Mouse (Mus musculus) kidney, postnatal 10 days (tissue): ENCODE measurements at regions not wholly inside any gene's neighbourhood (a gene's known extent, or its start where the extent isn't known, plus 50 kb on each side); places are given as distances from the start of the nearest gene placed in this dataset.

Source experiments
- DNase-seq: peaks from one replicate; pipeline ENCODE4 v3.0.0; 2021; ENCODE audit warnings: mixed read lengths

GRCm38 (mm10) chr9:61555173-61555572 is 183.0 kb downstream of the Tle3 start:
- no peak for DNase-seq

- DNase-seq, result no peak
These were observed 182.4 kb downstream of the Tle3 start for GRCm38 (mm10) chr9:61554611-61555010.

GRCm38 (mm10) chr9:61553626-61554025 is 181.5 kb downstream of the Tle3 start:
- no peak for DNase-seq

- no peak for DNase-seq
These were observed 179.2 kb downstream of the Tle3 start for GRCm38 (mm10) chr9:61551361-61551760.

GRCm38 (mm10) chr9:61550326-61550725 is 178.2 kb downstream of the Tle3 start:
- no peak for DNase-seq

GRCm38 (mm10) chr9:61549692-61550241 is 177.6 kb downstream of the Tle3 start:
- no peak for DNase-seq

GRCm38 (mm10) chr9:61537316-61538189 is 165.4 kb downstream of the Tle3 start:
- peak; percentile 18 for DNase-seq

GRCm38 (mm10) chr9:61533237-61533636 is 161.1 kb downstream of the Tle3 start:
- DNase-seq, result no peak

- DNase-seq, result peak; percentile 25
These were observed 158.3 kb downstream of the Tle3 start for GRCm38 (mm10) chr9:61530263-61531045.

- no peak for DNase-seq
These were observed 156.2 kb downstream of the Tle3 start for GRCm38 (mm10) chr9:61528286-61528865.

GRCm38 (mm10) chr9:61527491-61528056 is 155.4 kb downstream of the Tle3 start:
- no peak for DNase-seq

GRCm38 (mm10) chr9:61520136-61520535 is 148.0 kb downstream of the Tle3 start:
- DNase-seq, result no peak

GRCm38 (mm10) chr9:61517906-61518305 is 145.7 kb downstream of the Tle3 start:
- no peak for DNase-seq

- DNase-seq, result no peak
These were observed 139.3 kb downstream of the Tle3 start for GRCm38 (mm10) chr9:61511436-61511835.

- DNase-seq, result peak; percentile 17
These were observed 138.2 kb downstream of the Tle3 start for GRCm38 (mm10) chr9:61510217-61510893.

- no peak for DNase-seq
These were observed 137.5 kb downstream of the Tle3 start for GRCm38 (mm10) chr9:61509591-61510191.

GRCm38 (mm10) chr9:61509091-61509490 is 136.9 kb downstream of the Tle3 start:
- no peak for DNase-seq

- DNase-seq, result no peak
These were observed 128.7 kb downstream of the Tle3 start for GRCm38 (mm10) chr9:61500851-61501250.

GRCm38 (mm10) chr9:61492896-61493295 is 120.7 kb downstream of the Tle3 start:
- DNase-seq, result no peak

- no peak for DNase-seq
These were observed 119.1 kb downstream of the Tle3 start for GRCm38 (mm10) chr9:61491131-61491712.

GRCm38 (mm10) chr9:61489983-61490382 is 117.8 kb downstream of the Tle3 start:
- DNase-seq, result no peak
